Mouse (Mus musculus) liver, adult 2 months (tissue): Measurements from ENCODE around the gene Gak.

Source experiments
- CTCF ChIP-seq: fragments of 200-500 bp; IDR thresholded peaks from 2 replicates; pipeline ENCODE4 v1.5.1; 2011; ENCODE audit warnings: low read depth, low read length, control low read depth
- POLR2A ChIP-seq: fragments of 200-500 bp; IDR thresholded peaks from 2 replicates; pipeline ENCODE4 v1.6.1; 2011; ENCODE audit warnings: low read length, control low read depth; ENCODE audit not compliant: insufficient read depth; ENCODE audit errors: extremely low read depth

DNA sequence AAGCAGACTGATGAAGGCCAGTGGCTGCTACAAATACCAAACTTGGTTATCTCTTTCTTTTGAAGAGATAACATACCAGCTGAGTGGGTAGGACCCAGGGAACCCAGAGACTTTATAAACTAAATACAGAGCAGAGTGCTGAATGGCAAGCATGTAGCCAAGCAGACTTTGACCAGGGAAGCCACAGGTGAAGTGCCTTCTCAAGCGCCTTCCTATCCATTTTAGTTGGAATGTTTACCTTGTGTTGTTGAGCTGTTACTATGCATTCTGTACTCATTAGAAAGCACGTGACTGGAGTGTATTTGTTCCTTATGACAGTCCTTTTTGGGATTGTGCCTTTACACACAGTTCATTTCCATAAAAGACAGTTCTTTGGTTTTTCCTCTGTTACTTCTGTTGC lies 14.1 kb upstream of the Gak start:
- TF ChIP-seq CTCF, result no peak
- no peak for TF ChIP-seq POLR2A
